Mouse (Mus musculus) heart, embryonic 16.5 days (tissue): Measurements from ENCODE around the gene Fis1. TPM values are rescaled to one million over a fixed set of nuclear protein-coding genes. Genes with fewer than 3 reads are reported as not detected.

Experiments
- ATAC-seq: fragments of 200-750 bp; cut with Nextera tagmentation; replicated peaks from 2 replicates; pipeline ENCODE4 v1.8.0; 2017; ENCODE audit warnings: moderate number of reproducible peaks; ENCODE audit not compliant: insufficient read depth, low FRiP score; ENCODE audit errors: extremely low read depth
- H3K27ac ChIP-seq: fragments of 300-500 bp; sonication (generic); 2 replicates; pipeline ENCODE4 v1.5.1; 2014; ENCODE audit warnings: mild to moderate bottlenecking, low read length, control low read depth, moderate library complexity
- H3K27me3 ChIP-seq: fragments of 300-500 bp; sonication (generic); 2 replicates; pipeline ENCODE4 v1.6.1; 2014; ENCODE audit warnings: low read length, mixed read lengths; ENCODE audit not compliant: control insufficient read depth, insufficient read depth
- H3K36me3 ChIP-seq: fragments of 300-500 bp; sonication (generic); 2 replicates; pipeline ENCODE4 v1.6.1; 2014; ENCODE audit not compliant: control insufficient read depth, insufficient read depth
- H3K4me1 ChIP-seq: fragments of 300-500 bp; sonication (generic); 2 replicates; pipeline ENCODE4 v1.6.1; 2014; ENCODE audit warnings: low read length, mixed read lengths; ENCODE audit not compliant: control insufficient read depth, insufficient read depth
- H3K4me2 ChIP-seq: fragments of 300-500 bp; sonication (generic); 2 replicates; pipeline ENCODE4 v1.6.1; 2014; ENCODE audit warnings: low read depth, mild to moderate bottlenecking, control low read depth, low read length
- H3K4me3 ChIP-seq: fragments of 300-500 bp; sonication (generic); 2 replicates; pipeline ENCODE4 v1.5.1; 2014; ENCODE audit warnings: mild to moderate bottlenecking, control low read depth, low read length
- H3K9ac ChIP-seq: fragments of 300-500 bp; sonication (generic); 2 replicates; pipeline ENCODE4 v1.6.1; 2014; ENCODE audit warnings: low read length, control low read depth
- H3K9me3 ChIP-seq: fragments of 300-500 bp; sonication (generic); replicated peaks from 2 replicates; pipeline ENCODE4 v1.6.1; 2016; ENCODE audit warnings: low read length; ENCODE audit not compliant: control insufficient read depth
- WGBS: fragments of 180-500 bp; shearing (Covaris S2); extraction: QIAGEN DNeasy Blood & Tissue Kit; methylation state at CpG from one replicate; pipeline ENCODE4 v1.1.7; 2014; 5-methylcytosine and 5-hydroxymethylcytosine counted together
- polyA plus RNA-seq: library from polyadenylated mRNA; unstranded; fragments of >200 nt; fragmentation: Nextera tagmentation; extraction: Ambion mirVana; gene quantifications from 2 replicates; pipeline ENCODE4 v1.2.1, GENCODE M21; 2015

The Fis1 gene
- polyA plus RNA-seq, 1 experiment from 2014 or later, result 214 TPM

- Histone ChIP-seq H3K36me3 (no peaks in the 10 kb centered on the region), H3K4me2 (peak overlapping the region; percentile 95), H3K27ac (no peak overlapping the region), H3K9ac (peak overlapping the region; percentile 79), H3K9me3 (no peaks in the 10 kb centered on the region), H3K4me1 (peaks cover 5% of the 10 kb centered on the region), H3K27me3 (no peaks in the 10 kb centered on the region), H3K4me3 (peak overlapping the region; percentile 71)
- ATAC-seq, result no peak
- WGBS, result 20% methylated on average over 16 of the region's 18 CpGs
Measured at GRCm38 (mm10) chr5:136919546-136920301, 33.4 kb upstream of the Fis1 start.

- H3K9ac ChIP-seq, result no peak overlapping the region
- no peaks in the 10 kb centered on the region for H3K27me3 ChIP-seq
- 82% methylated on average over 9 of the region's 9 CpGs for WGBS
Measured at GRCm38 (mm10) chr5:136922830-136923229, 30.2 kb upstream of the Fis1 start.

GRCm38 (mm10) chr5:136923751-136924478 is 29.2 kb upstream of the Fis1 start:
- no peak overlapping the region for H3K4me3 ChIP-seq
- H3K4me2 ChIP-seq, result no peak overlapping the region
- no peaks in the 10 kb centered on the region for H3K27me3 ChIP-seq
- peaks cover 5% of the 10 kb centered on the region for H3K4me1 ChIP-seq
- H3K27ac ChIP-seq, result no peak overlapping the region
- ATAC-seq, result no peak
- WGBS, result 45% methylated on average over 7 of the region's 7 CpGs
- 0 out of 2 replicates have a peak, but pooled peaks cover 6% of the 10 kb centered on the region for H3K36me3 ChIP-seq
- no peaks in the 10 kb centered on the region for H3K9me3 ChIP-seq
- no peak overlapping the region for H3K9ac ChIP-seq

More at GRCm38 (mm10) chr5:136922830-136923229, 30.2 kb upstream of the Fis1 start:
- no peak overlapping the region for H3K4me3 ChIP-seq
- H3K36me3 ChIP-seq, result 0 out of 2 replicates have a peak, but pooled peaks cover 6% of the 10 kb centered on the region
- ATAC-seq, result no peak
- peaks cover 5% of the 10 kb centered on the region for H3K4me1 ChIP-seq
- H3K27ac ChIP-seq, result no peak overlapping the region
- no peaks in the 10 kb centered on the region for H3K9me3 ChIP-seq
- no peak overlapping the region for H3K4me2 ChIP-seq

- 0 out of 2 replicates have a peak overlapping the region, but pooled peaks have one; percentile 43 for H3K9ac ChIP-seq
- ATAC-seq, result peak; percentile 54; the same call in 1 of the 2 replicates
Measured at GRCm38 (mm10) chr5:136929073-136929472, 24.0 kb upstream of the Fis1 start.

GRCm38 (mm10) chr5:136931896-136932295 is 21.2 kb upstream of the Fis1 start:
- Histone ChIP-seq H3K9me3 (no peaks in the 10 kb centered on the region), H3K4me2 (no peak overlapping the region), H3K36me3 (no peaks in the 10 kb centered on the region), H3K4me1 (no peaks in the 10 kb centered on the region), H3K27me3 (no peaks in the 10 kb centered on the region), H3K9ac (no peak overlapping the region), H3K4me3 (no peak overlapping the region), H3K27ac (no peak overlapping the region)
- no peak for ATAC-seq
- 82% methylated on average over 14 of the region's 14 CpGs for WGBS

More at GRCm38 (mm10) chr5:136929073-136929472, 24.0 kb upstream of the Fis1 start:
- no peaks in the 10 kb centered on the region for H3K9me3 ChIP-seq
- H3K4me2 ChIP-seq, result no peak overlapping the region
- no peak overlapping the region for H3K27ac ChIP-seq
- no peaks in the 10 kb centered on the region for H3K27me3 ChIP-seq
- 22% methylated on average over 4 of the region's 4 CpGs for WGBS
- 0 out of 2 replicates have a peak, but pooled peaks cover 6% of the 10 kb centered on the region for H3K36me3 ChIP-seq
- no peaks in the 10 kb centered on the region for H3K4me1 ChIP-seq
- H3K4me3 ChIP-seq, result no peak overlapping the region

GRCm38 (mm10) chr5:136932956-136933355 is 20.1 kb upstream of the Fis1 start:
- no peak for ATAC-seq
- Histone ChIP-seq H3K4me3 (no peak overlapping the region), H3K27me3 (no peaks in the 10 kb centered on the region), H3K36me3 (no peaks in the 10 kb centered on the region), H3K27ac (no peak overlapping the region), H3K9me3 (no peaks in the 10 kb centered on the region), H3K9ac (no peak overlapping the region), H3K4me2 (no peak overlapping the region), H3K4me1 (no peaks in the 10 kb centered on the region)
- 72% methylated on average over 5 of the region's 5 CpGs for WGBS

- no peaks in the 10 kb centered on the region for H3K4me1 ChIP-seq
- H3K9ac ChIP-seq, result no peak overlapping the region
- no peak overlapping the region for H3K4me3 ChIP-seq
- H3K27me3 ChIP-seq, result no peaks in the 10 kb centered on the region
- no peak for ATAC-seq
- no peak overlapping the region for H3K4me2 ChIP-seq
- H3K36me3 ChIP-seq, result no peaks in the 10 kb centered on the region
- no peak overlapping the region for H3K27ac ChIP-seq
- H3K9me3 ChIP-seq, result no peaks in the 10 kb centered on the region
- WGBS, result 86% methylated on average over 6 of the region's 6 CpGs
Measured at GRCm38 (mm10) chr5:136933930-136934329, 19.1 kb upstream of the Fis1 start.

GRCm38 (mm10) chr5:136935905-136936695 is 17.0 kb upstream of the Fis1 start:
- no peaks in the 10 kb centered on the region for H3K9me3 ChIP-seq
- no peaks in the 10 kb centered on the region for H3K4me1 ChIP-seq
- H3K36me3 ChIP-seq, result no peaks in the 10 kb centered on the region
- no peak overlapping the region for H3K4me3 ChIP-seq
- no peak for ATAC-seq
- no peak overlapping the region for H3K4me2 ChIP-seq
- no peaks in the 10 kb centered on the region for H3K27me3 ChIP-seq
- no peak overlapping the region for H3K27ac ChIP-seq
- 61% methylated on average over 7 of the region's 7 CpGs for WGBS
- H3K9ac ChIP-seq, result no peak overlapping the region
